13 mouse cellular contexts compared by ENCODE assay signal in genomic region chr11:20133721-20134120, GRCm38 (mm10).
"Had no signal": no experiment of that assay in that cellular context is flagged by ENCODE, and none has a peak within 500 bp of the region (broad histone marks: within the 10 kb centered on the region; RNA-seq: fewer than 3 reads in every experiment).

No protein-coding gene starts in this region.

- H3K27me3 ChIP-seq: intestine, embryonic 15.5 days; limb, embryonic 12.5 days; midbrain, embryonic 15.5 days; neural tube, embryonic 12.5 days had no signal

- H3K27ac ChIP-seq: intestine, embryonic 15.5 days; kidney, postnatal 0 days; layer of hippocampus, adult 2 months; limb, embryonic 12.5 days; macrophage; midbrain, embryonic 15.5 days; neural tube, embryonic 12.5 days; stomach, postnatal 0 days had no signal

- H3K36me3 ChIP-seq: intestine, embryonic 15.5 days; limb, embryonic 12.5 days; midbrain, embryonic 15.5 days; neural tube, embryonic 12.5 days had no signal

- H3K9me3 ChIP-seq: intestine, embryonic 15.5 days; limb, embryonic 12.5 days; midbrain, embryonic 15.5 days; neural tube, embryonic 12.5 days had no signal

- H3K4me2 ChIP-seq: limb, embryonic 12.5 days; midbrain, embryonic 11.5 days; midbrain, embryonic 15.5 days; neural tube, embryonic 12.5 days had no signal

- H3K9ac ChIP-seq: intestine, embryonic 15.5 days; limb, embryonic 12.5 days; lung, embryonic 14.5 days; midbrain, embryonic 15.5 days; neural tube, embryonic 12.5 days had no signal

- H3K4me1 ChIP-seq: intestine, embryonic 15.5 days; limb, embryonic 12.5 days; midbrain, embryonic 15.5 days; neural tube, embryonic 12.5 days had no signal

- DNase-seq: kidney, postnatal 4 days; lung, embryonic 14.5 days; lung, postnatal 14 days; thymus, postnatal 14 days had no signal

- H3K4me3 ChIP-seq: intestine, embryonic 15.5 days; limb, embryonic 12.5 days; midbrain, embryonic 15.5 days; neural tube, embryonic 12.5 days had no signal

- ATAC-seq: midbrain, embryonic 15.5 days had no signal
